Mouse (Mus musculus) G1E (cell line): ENCODE data around the gene Tnfrsf12a.

ENCODE experiments used
- CTCF ChIP-seq: IDR thresholded peaks from 2 replicates; pipeline ENCODE4 v1.5.1; 2012; ENCODE audit warnings: low read depth, low read length, inconsistent platforms, mixed read lengths
- GATA1 ChIP-seq: IDR thresholded peaks from 2 replicates; pipeline ENCODE4 v1.6.1; 2012; ENCODE audit warnings: borderline replicate concordance, low read length, inconsistent platforms, mixed read lengths
- GATA2 ChIP-seq: IDR thresholded peaks from 2 replicates; pipeline ENCODE4 v1.6.1; 2012; ENCODE audit warnings: low read depth, low read length, inconsistent platforms, borderline replicate concordance
- POLR2AphosphoS5 ChIP-seq: IDR thresholded peaks from 2 replicates; pipeline ENCODE4 v1.6.1; 2012; ENCODE audit warnings: low read depth, low read length, inconsistent platforms; ENCODE audit not compliant: insufficient replicate concordance
- TAL1 ChIP-seq: conservative IDR thresholded peaks from 2 replicates; pipeline ENCODE4 v1.6.1; 2012; ENCODE audit warnings: low read depth, low read length, inconsistent platforms, mixed read lengths

DNA sequence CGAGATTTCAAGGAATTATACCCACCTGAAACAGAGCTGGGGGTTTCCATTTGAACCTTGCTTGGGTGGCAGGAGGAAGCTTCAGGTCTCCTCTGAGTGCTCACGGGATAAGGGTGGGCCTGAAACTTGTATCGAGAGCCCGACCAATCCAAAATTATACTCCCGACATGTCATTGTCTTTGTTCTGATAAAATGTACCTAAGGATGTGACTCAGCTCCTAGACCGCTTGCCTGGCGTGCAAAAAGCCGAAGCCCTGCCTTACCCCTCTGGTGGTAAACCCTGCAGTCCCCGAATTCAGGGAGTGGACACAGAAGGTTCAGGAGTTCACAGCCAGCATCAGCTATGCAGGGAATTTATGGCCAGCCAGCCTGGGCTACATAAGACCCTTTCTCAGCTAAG, 3.1 kb upstream of the Tnfrsf12a start:
- no peak for TF ChIP-seq CTCF
- TF ChIP-seq TAL1: no peak
- TF ChIP-seq GATA1: no peak
- TF ChIP-seq GATA2: no peak
- TF ChIP-seq POLR2AphosphoS5: no peak
